Comparison of ENCODE assay signal across 8 mouse cellular contexts in genomic region chr7:130260905-130261683, GRCm38 (mm10).
DNase-seq lines count a peak whose midpoint lies in the region; ATAC-seq and TF ChIP-seq lines count a peak whose summit lies in the region.

No protein-coding gene starts in this region.

- peaks cover 27% of the 10 kb centered on the region for H3K4me1 ChIP-seq in heart, embryonic 15.5 days (replicated peaks)
- peaks cover 92% of the 10 kb centered on the region for H3K4me1 ChIP-seq in embryonic facial prominence, embryonic 10.5 days
- H3K4me1 ChIP-seq in forebrain, postnatal 0 days (ENCODE audit: insufficient read depth), result peaks cover 22% of the 10 kb centered on the region
- H3K4me1 ChIP-seq in midbrain, embryonic 12.5 days, result peaks cover 74% of the 10 kb centered on the region

- H3K4me2 ChIP-seq in heart, embryonic 15.5 days, result peak overlapping the region; percentile 35; the same call in 1 of the 2 replicates
- H3K4me2 ChIP-seq in forebrain, postnatal 0 days (ENCODE audit: low read depth), result peak overlapping the region; percentile 91
- peak overlapping the region; percentile 85 for H3K4me2 ChIP-seq in midbrain, embryonic 12.5 days (replicated peaks)

- peaks cover 6% of the 10 kb centered on the region; the same call in 1 of the 2 replicates for H3K27me3 ChIP-seq in heart, embryonic 15.5 days
- peaks cover 52% of the 10 kb centered on the region for H3K27me3 ChIP-seq in embryonic facial prominence, embryonic 10.5 days (replicated peaks; ENCODE audit: low read depth, poor library complexity, severe bottlenecking)
- no peaks in the 10 kb centered on the region for H3K27me3 ChIP-seq in forebrain, postnatal 0 days (ENCODE audit: insufficient read depth, low read length)
- peaks cover 26% of the 10 kb centered on the region for H3K27me3 ChIP-seq in midbrain, embryonic 12.5 days

- no peaks in the 10 kb centered on the region for H3K36me3 ChIP-seq in heart, embryonic 15.5 days
- peaks cover 32% of the 10 kb centered on the region for H3K36me3 ChIP-seq in embryonic facial prominence, embryonic 10.5 days (replicated peaks)
- H3K36me3 ChIP-seq in forebrain, postnatal 0 days (ENCODE audit: insufficient read depth), result no peaks in the 10 kb centered on the region
- no peaks in the 10 kb centered on the region for H3K36me3 ChIP-seq in midbrain, embryonic 12.5 days

- intact Hi-C loops in heart, postnatal 14 days (cut with DNase I), result no loop called here
- intact Hi-C loops in gastrocnemius, postnatal 36 days (cut with DNase I), result no loop called here

- no peak overlapping the region for H3K9ac ChIP-seq in heart, embryonic 15.5 days
- peak overlapping the region; percentile 4 for H3K9ac ChIP-seq in forebrain, postnatal 0 days
- H3K9ac ChIP-seq in midbrain, embryonic 12.5 days (replicated peaks), result peak overlapping the region; percentile 29; the same call in 1 of the 2 replicates

- H3K4me3 ChIP-seq in heart, embryonic 15.5 days, result peak overlapping the region; percentile 78; the same call in 1 of the 2 replicates
- peak overlapping the region; percentile 86 for H3K4me3 ChIP-seq in embryonic facial prominence, embryonic 10.5 days
- peak overlapping the region; percentile 61 for H3K4me3 ChIP-seq in forebrain, postnatal 0 days (ENCODE audit: low read depth, low read length)
- H3K4me3 ChIP-seq in midbrain, embryonic 12.5 days, result peak overlapping the region; percentile 86

- ATAC-seq in heart, embryonic 15.5 days (replicated peaks; ENCODE audit: insufficient number of reproducible peaks, insufficient read depth, low FRiP score, low read depth), result no peak
- no peak for ATAC-seq in forebrain, postnatal 0 days
- ATAC-seq in midbrain, embryonic 12.5 days (ENCODE audit: low FRiP score, low read depth), result no peak

- TF ChIP-seq CTCF in forebrain, postnatal 0 days (IDR thresholded peaks at IDR 0.05; ENCODE audit: low read depth), result no peak

- DNase-seq in heart, postnatal 14 days, result no peak
- DNase-seq in embryonic facial prominence, embryonic 10.5 days (ENCODE audit: low spot score), result no peak
- DNase-seq in forebrain, postnatal 0 days, result no peak
- DNase-seq in spleen, adult 18-20 months, result no peak
- DNase-seq in c-Kit-positive CD71-positive TER-119-positive erythroid progenitor cells, embryonic 14.5 days (ENCODE audit: low spot score), result no peak
- no peak for DNase-seq in gastrocnemius, postnatal 36 days

- no peaks in the 10 kb centered on the region for H3K9me3 ChIP-seq in heart, embryonic 15.5 days (replicated peaks)
- H3K9me3 ChIP-seq in embryonic facial prominence, embryonic 10.5 days, result no peaks in the 10 kb centered on the region
- H3K9me3 ChIP-seq in forebrain, postnatal 0 days (ENCODE audit: low read length), result no peaks in the 10 kb centered on the region
- no peaks in the 10 kb centered on the region for H3K9me3 ChIP-seq in midbrain, embryonic 12.5 days

- WGBS in heart, embryonic 15.5 days, result 67% methylated on average over 20 of the region's 20 CpGs
- WGBS in embryonic facial prominence, embryonic 10.5 days, result 76% methylated on average over 20 of the region's 20 CpGs
- WGBS in forebrain, postnatal 0 days, result 45% methylated on average over 20 of the region's 20 CpGs
- WGBS in midbrain, embryonic 12.5 days, result 49% methylated on average over 20 of the region's 20 CpGs

- no peak overlapping the region for H3K27ac ChIP-seq in heart, embryonic 15.5 days
- no peak overlapping the region for H3K27ac ChIP-seq in embryonic facial prominence, embryonic 10.5 days (replicated peaks)
- H3K27ac ChIP-seq in forebrain, postnatal 0 days (ENCODE audit: low read depth, low read length), result peak overlapping the region; percentile 64; the same call in 1 of the 2 replicates
- H3K27ac ChIP-seq in midbrain, embryonic 12.5 days (replicated peaks), result peak overlapping the region; percentile 17; the same call in 1 of the 2 replicates

Comparison
In these comparisons a context has a peak if more than half of its experiments do, and no peak if none do; other contexts are left out.
1. H3K27ac ChIP-seq: peak in forebrain, postnatal 0 days (single experiment) and midbrain, embryonic 12.5 days (single experiment); none in heart, embryonic 15.5 days (single experiment) and embryonic facial prominence, embryonic 10.5 days (single experiment).
2. H3K4me2 ChIP-seq: peak in every context shown above with its lines; median percentile 91 in forebrain, postnatal 0 days; 85 in midbrain, embryonic 12.5 days; 35 in heart, embryonic 15.5 days.
3. Peak in every context shown above with its lines, with median percentiles within 50 percentile points of each other: H3K4me3 ChIP-seq.